ENCODE assay signal across 19 mouse cellular contexts in the genomic region with DNA sequence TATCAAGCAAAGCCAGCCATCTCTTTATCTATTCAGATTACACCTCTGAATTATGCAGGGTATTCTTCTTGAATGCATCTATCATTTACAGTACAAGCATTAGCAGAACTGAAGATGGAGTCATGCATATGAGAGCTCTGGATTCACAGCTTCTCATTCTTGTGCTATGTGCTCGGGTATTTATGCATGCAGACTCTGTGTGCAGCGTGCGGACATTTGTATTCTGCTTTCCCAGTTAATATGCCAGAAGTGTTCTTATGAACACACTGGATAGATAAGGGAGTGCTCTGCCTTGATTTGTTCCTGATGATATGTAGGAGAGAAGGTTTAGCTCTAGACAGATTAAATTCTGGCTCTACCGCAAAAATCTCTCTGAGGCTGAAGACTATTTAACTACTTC.
DNase-seq lines count a peak whose midpoint lies in the region; ATAC-seq and TF ChIP-seq lines count a peak whose summit lies in the region.
"Had no signal": no experiment of that assay in that cellular context is flagged by ENCODE, and none has a peak within 500 bp of the region (broad histone marks: within the 10 kb centered on the region; RNA-seq: fewer than 3 reads in every experiment).

No protein-coding gene starts in this region.

- no peaks in the 10 kb centered on the region for H3K9me3 ChIP-seq in midbrain, embryonic 14.5 days (ENCODE audit: control insufficient read depth, low read length)
- H3K9me3 ChIP-seq in midbrain, embryonic 11.5 days (ENCODE audit: control insufficient read depth, low read length) = no peaks in the 10 kb centered on the region
- no peaks in the 10 kb centered on the region for H3K9me3 ChIP-seq in midbrain, embryonic 16.5 days (replicated peaks; ENCODE audit: control insufficient read depth, low read length, poor library complexity, severe bottlenecking)
- no peaks in the 10 kb centered on the region for H3K9me3 ChIP-seq in midbrain, embryonic 10.5 days (replicated peaks)
- H3K9me3 ChIP-seq in midbrain, postnatal 0 days (ENCODE audit: low read length) = no peaks in the 10 kb centered on the region
- H3K9me3 ChIP-seq: embryonic facial prominence, embryonic 10.5 days; embryonic facial prominence, embryonic 12.5 days; forebrain, embryonic 13.5 days; forebrain, embryonic 15.5 days had no signal

- H3K27me3 ChIP-seq in midbrain, embryonic 14.5 days (ENCODE audit: control insufficient read depth, insufficient read depth, low read length) = no peaks in the 10 kb centered on the region
- H3K27me3 ChIP-seq in midbrain, embryonic 11.5 days (ENCODE audit: control insufficient read depth, insufficient read depth, low read length) = no peaks in the 10 kb centered on the region
- H3K27me3 ChIP-seq in midbrain, embryonic 16.5 days (ENCODE audit: control insufficient read depth, insufficient read depth, low read depth, low read length) = no peaks in the 10 kb centered on the region
- H3K27me3 ChIP-seq in midbrain, embryonic 10.5 days (ENCODE audit: low read depth, poor library complexity, severe bottlenecking) = no peaks in the 10 kb centered on the region
- H3K27me3 ChIP-seq in midbrain, postnatal 0 days (ENCODE audit: insufficient read depth, low read length) = no peaks in the 10 kb centered on the region
- H3K27me3 ChIP-seq: embryonic facial prominence, embryonic 12.5 days; forebrain, embryonic 13.5 days; forebrain, embryonic 15.5 days had no signal

- H3K4me1 ChIP-seq in midbrain, embryonic 14.5 days (ENCODE audit: control insufficient read depth, insufficient read depth, low read length) = no peaks in the 10 kb centered on the region
- no peaks in the 10 kb centered on the region for H3K4me1 ChIP-seq in midbrain, embryonic 11.5 days (ENCODE audit: control insufficient read depth, insufficient read depth, low read length)
- H3K4me1 ChIP-seq in midbrain, embryonic 16.5 days (ENCODE audit: control insufficient read depth, insufficient read depth, low read length) = 0 out of 2 replicates have a peak, but pooled peaks cover 2% of the 10 kb centered on the region
- H3K4me1 ChIP-seq in midbrain, embryonic 10.5 days = no peaks in the 10 kb centered on the region
- H3K4me1 ChIP-seq in midbrain, postnatal 0 days (ENCODE audit: insufficient read depth, low read length) = no peaks in the 10 kb centered on the region
- H3K4me1 ChIP-seq: embryonic facial prominence, embryonic 10.5 days; embryonic facial prominence, embryonic 12.5 days; forebrain, embryonic 13.5 days; forebrain, embryonic 15.5 days had no signal

- TF ChIP-seq POLR2A in brain, embryonic 14.5 days (IDR thresholded peaks at IDR 0.05; ENCODE audit: borderline replicate concordance, extremely low read depth, insufficient read depth, insufficient read length, poor library complexity, severe bottlenecking) = no peak

- H3K27ac ChIP-seq in midbrain, embryonic 14.5 days (replicated peaks; ENCODE audit: low read depth, low read length) = 0 out of 2 replicates have a peak overlapping the region, but pooled peaks have one; percentile 20
- no peak overlapping the region for H3K27ac ChIP-seq in midbrain, embryonic 11.5 days (ENCODE audit: low read depth, low read length)
- no peak overlapping the region for H3K27ac ChIP-seq in midbrain, embryonic 16.5 days (ENCODE audit: low read length)
- no peak overlapping the region for H3K27ac ChIP-seq in midbrain, embryonic 10.5 days (replicated peaks)
- H3K27ac ChIP-seq in midbrain, postnatal 0 days (ENCODE audit: low read depth, low read length) = 0 out of 2 replicates have a peak overlapping the region, but pooled peaks have one; percentile 1
- H3K27ac ChIP-seq: embryonic facial prominence, embryonic 10.5 days; embryonic facial prominence, embryonic 12.5 days; forebrain, embryonic 13.5 days; forebrain, embryonic 15.5 days had no signal

- 71% methylated on average over 4 of the region's 4 CpGs for WGBS in midbrain, embryonic 14.5 days
- 93% methylated on average over 4 of the region's 4 CpGs for WGBS in midbrain, embryonic 11.5 days
- 64% methylated on average over 4 of the region's 4 CpGs for WGBS in midbrain, embryonic 16.5 days
- 93% methylated on average over 4 of the region's 4 CpGs for WGBS in midbrain, embryonic 10.5 days
- 65% methylated on average over 4 of the region's 4 CpGs for WGBS in midbrain, postnatal 0 days

- DNase-seq in midbrain, embryonic 14.5 days = peak; percentile 28
- DNase-seq in midbrain, embryonic 11.5 days (ENCODE audit: low spot score, missing footprints) = no peak
- no peak for DNase-seq in midbrain, embryonic 10.5 days (ENCODE audit: low spot score)
- DNase-seq in brain, embryonic 14.5 days (ENCODE audit: low read depth) = peak; percentile 48
- no peak for DNase-seq in midbrain, postnatal 0 days (ENCODE audit: low spot score)
- DNase-seq in layer of hippocampus, adult 8-10 months (ENCODE audit: low spot score in 2 of 2) = no peak
- DNase-seq: adrenal gland, adult 2 months; adrenal gland, postnatal 10 days; adrenal gland, postnatal 25 days; cerebellum, adult 11-12 months; cerebellum, adult 2 months; cerebellum, adult 9-10 months; cerebellum, postnatal 10 days; cerebellum, postnatal 25 days had no signal

- no peak for ATAC-seq in midbrain, embryonic 14.5 days (ENCODE audit: low FRiP score, low TSS enrichment)
- ATAC-seq in midbrain, embryonic 11.5 days (ENCODE audit: low FRiP score) = no peak
- ATAC-seq in midbrain, embryonic 16.5 days = peak; percentile 58; the same call in 1 of the 2 replicates
- ATAC-seq in midbrain, postnatal 0 days (ENCODE audit: low FRiP score) = no peak
- ATAC-seq: forebrain, embryonic 13.5 days; forebrain, embryonic 15.5 days had no signal

- no peak overlapping the region for H3K9ac ChIP-seq in midbrain, embryonic 14.5 days (replicated peaks; ENCODE audit: low read length)
- H3K9ac ChIP-seq in midbrain, embryonic 11.5 days (ENCODE audit: low read length) = no peak overlapping the region
- H3K9ac ChIP-seq in midbrain, embryonic 16.5 days (ENCODE audit: low read depth, low read length) = no peak overlapping the region
- H3K9ac ChIP-seq in midbrain, postnatal 0 days (replicated peaks; ENCODE audit: low read length, poor library complexity, severe bottlenecking) = no peak overlapping the region
- H3K9ac ChIP-seq: embryonic facial prominence, embryonic 12.5 days; forebrain, embryonic 13.5 days; forebrain, embryonic 15.5 days had no signal

- no peak overlapping the region for H3K4me3 ChIP-seq in midbrain, embryonic 14.5 days (replicated peaks; ENCODE audit: low read depth, low read length)
- H3K4me3 ChIP-seq in midbrain, embryonic 11.5 days (ENCODE audit: low read depth, low read length) = no peak overlapping the region
- no peak overlapping the region for H3K4me3 ChIP-seq in midbrain, embryonic 16.5 days (ENCODE audit: low read depth, low read length)
- H3K4me3 ChIP-seq in midbrain, embryonic 10.5 days = no peak overlapping the region
- H3K4me3 ChIP-seq in midbrain, postnatal 0 days (ENCODE audit: low read depth, low read length) = no peak overlapping the region
- H3K4me3 ChIP-seq: embryonic facial prominence, embryonic 10.5 days; embryonic facial prominence, embryonic 12.5 days; forebrain, embryonic 13.5 days; forebrain, embryonic 15.5 days had no signal

- H3K36me3 ChIP-seq in midbrain, embryonic 14.5 days (ENCODE audit: control insufficient read depth, insufficient read depth, low read length) = no peaks in the 10 kb centered on the region
- H3K36me3 ChIP-seq in midbrain, embryonic 11.5 days (ENCODE audit: control insufficient read depth, insufficient read depth, low read length) = no peaks in the 10 kb centered on the region
- H3K36me3 ChIP-seq in midbrain, embryonic 16.5 days (ENCODE audit: control insufficient read depth, insufficient read depth, low read length) = no peaks in the 10 kb centered on the region
- H3K36me3 ChIP-seq in midbrain, embryonic 10.5 days = no peaks in the 10 kb centered on the region
- no peaks in the 10 kb centered on the region for H3K36me3 ChIP-seq in midbrain, postnatal 0 days (ENCODE audit: insufficient read depth, low read length)
- H3K36me3 ChIP-seq: embryonic facial prominence, embryonic 10.5 days; embryonic facial prominence, embryonic 12.5 days; forebrain, embryonic 15.5 days had no signal

- no peak overlapping the region for H3K4me2 ChIP-seq in midbrain, embryonic 14.5 days (ENCODE audit: low read length)
- no peak overlapping the region for H3K4me2 ChIP-seq in midbrain, embryonic 11.5 days
- no peak overlapping the region for H3K4me2 ChIP-seq in midbrain, embryonic 16.5 days (ENCODE audit: low read length)
- no peak overlapping the region for H3K4me2 ChIP-seq in midbrain, postnatal 0 days (ENCODE audit: low read depth, low read length, poor library complexity, severe bottlenecking)
- H3K4me2 ChIP-seq: embryonic facial prominence, embryonic 12.5 days; forebrain, embryonic 13.5 days; forebrain, embryonic 15.5 days had no signal

- TF ChIP-seq CTCF in brain, embryonic 14.5 days (IDR thresholded peaks at IDR 0.05; ENCODE audit: borderline replicate concordance, extremely low read depth, insufficient read depth, insufficient read length) = no peak
- no peak for TF ChIP-seq CTCF in midbrain, postnatal 0 days (IDR thresholded peaks at IDR 0.05)

Comparison
In these comparisons a context has a peak if more than half of its experiments do, and no peak if none do; other contexts are left out.
1. DNase-seq: peak in midbrain, embryonic 14.5 days (single experiment) and brain, embryonic 14.5 days (single experiment); none in midbrain, embryonic 11.5 days (single experiment), midbrain, embryonic 10.5 days (single experiment), midbrain, postnatal 0 days (single experiment) and layer of hippocampus, adult 8-10 months (0 of 2).
2. H3K27ac ChIP-seq: peak in midbrain, embryonic 14.5 days (single experiment) and midbrain, postnatal 0 days (single experiment); none in midbrain, embryonic 11.5 days (single experiment), midbrain, embryonic 16.5 days (single experiment) and midbrain, embryonic 10.5 days (single experiment).